Mouse (Mus musculus): ENCODE results near the gene Daam1.

Gene Daam1

DNA sequence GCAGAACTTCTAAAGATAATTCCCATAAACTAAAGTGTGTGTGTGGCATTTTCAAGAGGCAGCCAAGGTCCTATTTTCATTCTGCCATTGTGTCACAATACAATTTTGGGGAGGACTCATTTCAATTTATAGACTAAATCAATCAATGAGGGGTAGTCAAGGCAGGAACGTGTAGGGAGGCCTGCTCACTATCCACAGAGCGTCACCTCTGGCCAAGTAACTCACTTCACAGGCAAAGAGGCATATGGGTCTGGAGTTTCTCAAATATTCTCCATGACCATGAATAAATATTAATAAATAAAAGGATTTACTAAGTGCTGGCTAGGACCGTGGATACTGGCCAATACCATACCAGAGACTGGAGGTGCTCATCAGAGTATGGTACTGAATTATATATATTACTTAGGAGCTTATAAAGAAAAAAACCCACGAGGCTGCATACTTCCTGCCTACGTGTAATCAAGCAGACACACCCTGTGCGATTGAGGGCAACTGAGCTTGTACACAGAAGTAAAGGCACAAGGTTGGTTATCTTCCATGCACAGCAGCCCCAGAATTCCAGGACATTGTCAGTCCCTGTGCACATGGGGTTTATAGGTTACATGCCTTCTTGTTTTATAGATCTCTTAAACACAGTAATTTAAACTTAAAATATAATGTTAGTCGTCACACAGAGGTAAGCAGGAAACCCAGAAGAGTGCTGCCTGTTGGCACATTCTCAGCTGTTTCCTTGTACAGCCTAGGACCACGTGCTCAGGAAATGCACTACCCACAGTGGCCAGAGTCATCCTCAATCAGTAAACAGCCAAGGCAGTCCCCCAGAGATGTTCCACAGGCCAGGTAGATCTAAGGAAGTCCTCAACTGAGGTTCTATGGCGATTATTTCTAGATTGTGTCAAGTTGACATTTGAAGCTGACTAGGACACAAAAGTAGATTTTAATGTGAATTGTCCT lies 101.8 kb downstream of the Daam1 start:
- DNase-seq (ENCODE audit: low spot score in 2 of 2): peak; percentile 28 to 34

DNA sequence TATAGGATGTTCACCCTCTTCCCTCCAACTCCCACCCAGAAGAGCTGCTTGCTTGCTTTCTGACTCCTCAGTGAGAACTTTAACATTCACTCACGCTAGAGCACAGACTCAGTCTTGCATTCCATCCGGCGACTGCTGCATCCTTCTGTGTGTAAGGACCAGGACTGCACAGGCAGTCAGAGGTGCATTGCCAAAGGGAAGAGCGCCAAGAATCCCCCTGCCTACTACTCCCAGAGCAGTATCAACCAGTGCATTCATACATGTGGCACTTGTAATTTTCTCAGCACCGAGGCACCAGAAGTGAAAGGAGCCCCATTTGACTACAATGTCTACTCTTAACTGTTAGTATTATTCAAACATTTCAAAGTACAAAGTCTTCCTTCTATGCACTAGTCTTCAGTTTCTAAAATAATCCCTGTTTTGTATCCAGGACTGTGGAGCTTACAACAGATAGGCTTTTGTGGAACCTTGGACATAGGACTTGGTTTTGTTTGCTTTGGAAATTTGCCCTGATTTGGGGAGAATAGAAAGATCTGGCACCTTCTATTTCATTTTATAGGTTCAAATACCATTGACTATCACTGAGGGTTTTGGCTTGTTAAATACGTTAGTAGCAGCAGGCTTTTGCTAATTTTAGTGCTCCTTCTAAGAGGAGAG lies 103.2 kb downstream of the Daam1 start:
- DNase-seq (ENCODE audit: low spot score in 2 of 2): no peak

DNA sequence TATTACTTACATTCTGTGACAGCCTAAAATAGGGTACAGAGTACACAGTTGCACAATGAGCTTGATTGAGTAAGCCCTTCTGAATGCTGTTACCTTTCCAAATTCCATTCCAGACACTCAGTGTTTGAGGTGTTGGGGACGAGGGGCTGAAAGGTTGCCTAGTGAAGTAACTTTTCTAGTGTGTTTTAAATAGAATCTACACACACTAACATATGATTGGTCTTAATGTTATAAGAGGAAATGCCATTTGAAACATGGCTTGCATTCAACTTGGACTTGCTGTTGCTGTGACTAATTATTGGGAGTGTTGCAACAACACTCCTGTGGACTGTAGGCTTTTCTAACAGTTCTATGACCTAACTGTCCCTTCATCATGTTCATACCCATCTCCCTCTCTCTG lies 105.8 kb downstream of the Daam1 start:
- DNase-seq (ENCODE audit: low spot score in 2 of 2): no peak

DNA sequence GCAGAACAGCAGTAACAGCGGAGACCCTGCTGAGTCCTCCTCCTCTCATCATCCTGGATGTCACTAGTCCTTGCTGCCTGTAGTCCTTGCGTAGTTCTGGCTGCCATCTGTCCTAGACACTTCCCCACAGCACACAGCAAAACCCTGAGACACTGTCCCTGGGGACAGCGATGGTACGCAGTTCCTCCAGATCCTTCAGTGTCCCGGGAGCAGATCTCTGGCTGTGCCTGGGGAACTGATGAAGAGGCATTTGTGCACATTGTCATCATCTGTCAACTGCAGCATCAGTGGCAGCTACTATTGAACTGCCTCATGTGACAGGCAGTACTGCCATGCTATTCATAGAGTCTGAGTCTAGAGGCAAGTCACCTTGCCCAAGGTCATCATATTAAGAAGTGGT lies 107.6 kb downstream of the Daam1 start:
- DNase-seq (ENCODE audit: low spot score in 2 of 2): no peak

DNA sequence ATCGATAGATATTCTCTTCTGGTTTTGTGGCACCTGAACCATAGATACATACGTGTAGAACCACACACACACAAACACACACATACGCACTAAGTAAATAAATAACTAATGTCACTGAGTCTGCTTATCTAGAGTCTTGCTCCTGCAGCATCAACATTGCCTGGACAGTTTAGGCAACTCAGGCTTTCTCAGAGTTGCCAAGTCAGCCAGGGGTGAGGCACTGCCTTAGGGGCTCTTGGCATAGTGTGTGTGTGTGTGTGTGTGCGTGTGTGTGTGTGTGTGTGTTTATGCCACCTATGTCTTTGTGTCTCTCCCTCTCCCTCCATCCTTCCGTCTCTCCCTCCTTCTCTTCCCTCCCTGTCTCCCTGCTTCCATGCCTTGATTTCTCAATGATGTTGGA lies 110.4 kb downstream of the Daam1 start:
- no peak for DNase-seq (ENCODE audit: low spot score in 2 of 2)

DNA sequence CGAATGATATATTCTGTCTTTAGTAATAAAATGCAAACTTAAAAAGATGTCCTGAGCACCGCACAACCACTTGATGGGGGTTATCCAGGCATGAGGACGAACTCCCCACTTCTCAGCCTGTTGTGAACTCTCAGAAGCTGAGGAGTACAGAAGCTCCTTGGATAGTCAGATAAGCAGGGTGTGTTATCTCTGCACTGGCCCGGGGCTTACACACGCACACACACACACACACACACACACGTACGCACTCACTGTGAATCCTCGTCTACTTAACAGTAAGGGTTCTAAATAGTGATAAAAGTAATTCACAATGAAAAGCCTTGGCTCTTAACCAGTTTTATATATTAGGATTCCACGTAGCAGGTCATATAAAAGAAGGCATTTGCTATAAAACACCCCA lies 112.2 kb downstream of the Daam1 start:
- no peak for DNase-seq (ENCODE audit: low spot score in 2 of 2)

DNA sequence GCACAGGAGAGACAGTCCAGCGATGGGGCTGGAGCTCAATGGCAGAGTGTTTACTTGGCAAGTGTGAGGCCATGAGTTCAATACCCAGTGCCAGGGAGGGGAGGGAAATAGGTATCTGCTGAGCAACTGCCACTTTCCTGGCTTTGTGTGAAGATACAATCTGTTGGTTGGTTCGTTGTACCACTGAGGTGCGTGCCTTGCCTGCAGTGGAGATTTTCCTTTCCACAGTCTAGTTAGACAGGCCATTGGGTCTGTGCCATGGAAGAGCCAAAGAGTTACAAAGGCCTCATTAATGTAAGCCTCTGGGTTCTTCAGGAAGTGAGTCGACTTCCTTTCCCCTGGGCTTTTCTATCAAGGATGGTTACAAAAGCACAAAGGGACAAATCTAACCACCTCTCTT lies 112.8 kb downstream of the Daam1 start:
- DNase-seq (ENCODE audit: low spot score in 2 of 2): no peak

DNA sequence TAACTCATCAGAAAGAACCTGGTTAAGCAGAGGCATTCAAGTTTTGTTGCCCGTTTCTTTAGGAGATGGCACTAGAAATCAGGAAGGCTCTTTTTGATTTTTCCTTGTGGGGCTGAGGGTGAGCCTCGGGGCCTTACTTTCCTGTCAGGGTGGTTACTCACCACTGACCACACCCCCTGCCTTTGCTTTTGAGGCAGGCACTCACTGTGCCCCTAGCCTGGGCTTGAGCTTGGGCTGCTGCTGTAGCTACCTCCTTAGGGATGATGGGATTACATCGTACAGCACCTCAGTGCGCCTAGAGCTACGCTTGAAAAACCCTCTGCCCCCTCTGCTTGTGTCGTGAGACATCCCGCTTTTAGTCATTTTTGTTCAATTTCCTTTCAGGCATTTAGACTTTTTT lies 115.0 kb downstream of the Daam1 start:
- no peak for DNase-seq (ENCODE audit: low spot score in 2 of 2)

DNA sequence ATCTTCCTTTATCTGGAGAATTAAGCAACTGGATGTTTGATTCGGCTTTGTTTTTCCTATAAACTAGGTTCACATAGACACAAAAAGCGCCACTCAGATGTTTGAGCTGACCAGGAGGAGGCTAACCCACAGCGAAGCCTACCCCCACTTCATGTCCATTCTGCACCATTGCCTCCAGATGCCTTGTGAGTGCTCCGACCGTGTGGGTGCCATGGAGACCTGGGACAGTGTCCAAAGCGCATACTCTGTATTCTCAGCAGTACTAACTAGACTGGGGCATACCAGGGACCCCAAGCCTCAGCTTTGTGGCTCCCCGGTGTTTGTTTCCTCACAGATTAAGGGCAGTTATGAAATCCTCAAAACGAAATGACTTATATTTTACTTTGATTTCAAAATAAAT lies 115.6 kb downstream of the Daam1 start:
- no peak for DNase-seq (ENCODE audit: low spot score in 2 of 2)

DNA sequence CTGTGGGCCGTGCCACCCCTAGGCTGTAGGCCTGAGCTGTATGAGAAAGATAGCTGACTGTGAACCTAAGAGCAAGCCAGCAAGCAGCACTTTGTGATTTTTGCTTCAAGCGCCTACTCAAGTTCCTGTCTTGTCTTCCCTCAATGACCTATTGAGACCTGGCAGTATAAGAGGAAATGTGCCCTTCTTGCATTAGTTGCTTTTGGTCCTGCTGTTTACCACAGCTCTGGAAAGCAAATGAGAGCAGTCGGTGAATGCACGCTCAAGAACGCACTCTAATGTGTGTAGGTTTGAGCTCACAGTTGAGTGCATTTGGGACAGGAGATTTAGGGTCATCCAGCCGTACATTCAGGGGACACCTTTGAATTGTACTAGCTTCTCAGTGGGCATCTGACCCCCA lies 118.1 kb downstream of the Daam1 start:
- DNase-seq (ENCODE audit: low spot score in 2 of 2): no peak

DNA sequence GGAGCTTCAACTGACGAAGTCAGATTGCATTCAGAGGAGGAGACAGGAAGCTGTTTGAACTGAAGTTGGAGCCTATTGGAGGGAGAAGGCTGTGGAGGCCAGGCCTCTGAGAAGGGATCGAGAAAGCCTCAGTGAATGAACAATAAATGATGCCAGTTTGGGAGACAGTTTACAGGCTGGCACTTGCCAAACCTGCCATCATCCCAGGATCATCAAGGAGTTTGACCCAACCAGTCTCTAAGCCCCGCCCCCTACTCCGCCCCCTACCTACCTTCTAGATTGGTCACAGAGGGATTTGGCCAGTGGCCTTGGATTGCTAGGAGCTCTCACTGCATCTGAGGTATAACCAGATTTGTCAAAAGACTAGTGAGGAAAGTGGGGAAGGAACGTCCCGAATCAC lies 118.7 kb downstream of the Daam1 start:
- no peak for DNase-seq (ENCODE audit: low spot score in 2 of 2)

DNA sequence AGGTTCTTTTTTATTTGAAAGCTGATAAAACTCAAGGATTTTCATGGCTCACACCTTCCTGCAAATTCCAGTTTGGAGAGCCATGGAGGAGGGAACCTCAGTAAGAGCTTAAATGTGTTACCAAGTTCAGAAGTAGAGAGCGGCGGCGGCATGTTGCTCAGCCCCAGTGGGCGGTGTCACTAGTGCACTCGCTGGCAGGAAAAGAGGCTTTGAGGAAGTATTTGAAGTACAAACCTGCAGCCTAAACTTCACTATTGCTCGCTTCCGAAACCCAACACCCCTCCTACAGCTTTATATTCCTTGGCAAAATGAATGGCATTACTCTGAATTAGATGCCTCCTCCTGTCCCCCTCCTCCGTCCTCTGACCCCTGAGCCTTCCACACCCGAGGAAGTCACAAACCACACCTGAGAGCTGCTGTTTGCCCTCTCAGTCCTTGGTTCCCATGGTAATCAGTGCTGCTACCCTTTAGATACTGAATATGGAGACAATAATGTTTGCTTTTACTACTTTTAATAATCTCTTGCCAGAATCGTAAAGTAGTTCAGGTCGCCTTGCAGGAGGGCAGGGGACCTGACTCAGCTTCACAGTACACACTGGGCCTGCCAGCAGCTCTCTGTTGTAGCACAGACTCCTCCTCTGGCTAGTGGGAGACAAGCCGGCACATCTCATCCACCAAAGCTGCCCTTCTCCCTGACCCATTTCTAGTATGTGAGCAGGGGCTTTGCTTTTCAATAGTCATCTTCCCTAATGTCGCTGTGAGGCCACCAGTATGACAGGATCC lies 119.4 kb downstream of the Daam1 start:
- no peak for DNase-seq (ENCODE audit: low spot score in 2 of 2)

DNA sequence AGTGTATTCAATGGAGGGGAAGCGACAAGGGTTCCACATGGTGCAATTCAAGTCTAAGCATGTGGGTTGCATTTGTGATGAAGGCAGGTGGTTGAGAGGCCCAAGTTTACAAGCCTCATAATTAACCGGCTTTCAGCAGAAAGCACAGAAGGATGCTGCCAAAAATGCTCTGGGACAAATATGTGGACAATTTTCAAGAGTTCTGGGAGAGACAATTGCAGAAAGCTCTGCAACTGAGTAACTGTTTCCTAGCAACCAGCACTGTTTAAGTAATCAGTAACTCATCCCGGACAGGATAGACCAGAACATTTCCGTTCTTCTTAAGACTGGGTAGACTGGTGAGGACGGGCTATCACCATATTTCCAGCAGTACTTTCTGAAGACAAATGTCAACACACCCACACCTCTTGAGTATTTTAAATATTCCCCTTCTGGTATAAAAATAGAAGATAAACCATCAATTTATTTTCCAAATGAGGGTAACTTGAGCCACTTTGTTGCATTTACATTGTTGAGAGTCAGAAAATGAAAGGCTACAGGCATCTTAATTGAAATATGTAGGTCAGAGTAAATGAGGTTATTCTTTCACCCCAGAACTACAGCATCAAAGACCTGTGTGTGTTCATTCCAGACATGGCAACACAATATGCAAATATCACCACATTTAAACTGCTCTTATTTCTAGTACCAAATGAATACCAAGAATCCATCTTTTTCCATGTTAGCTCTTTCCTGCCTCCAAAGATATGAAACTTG lies 123.5 kb downstream of the Daam1 start:
- no peak for DNase-seq (ENCODE audit: low spot score in 2 of 2)

DNA sequence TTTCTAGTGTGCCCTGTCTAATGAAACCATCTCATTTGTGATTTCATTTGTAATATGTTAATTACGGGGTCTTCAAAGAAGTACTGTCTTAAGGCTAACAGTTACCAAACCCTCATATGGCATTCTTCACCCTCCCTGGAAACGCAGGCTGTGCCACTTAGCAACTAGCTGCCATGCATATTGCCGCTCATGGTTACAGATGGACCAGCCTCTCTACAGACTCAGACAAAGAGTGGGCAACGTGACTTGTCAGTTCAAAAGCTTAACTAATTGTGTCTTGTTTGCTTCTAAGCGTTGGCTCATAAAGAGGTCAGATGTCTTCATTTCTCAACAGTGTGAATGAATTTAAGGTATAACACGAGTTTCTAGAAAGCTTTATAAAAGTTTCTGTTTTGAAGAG lies 126.1 kb downstream of the Daam1 start:
- no peak for DNase-seq (ENCODE audit: low spot score in 2 of 2)

DNA sequence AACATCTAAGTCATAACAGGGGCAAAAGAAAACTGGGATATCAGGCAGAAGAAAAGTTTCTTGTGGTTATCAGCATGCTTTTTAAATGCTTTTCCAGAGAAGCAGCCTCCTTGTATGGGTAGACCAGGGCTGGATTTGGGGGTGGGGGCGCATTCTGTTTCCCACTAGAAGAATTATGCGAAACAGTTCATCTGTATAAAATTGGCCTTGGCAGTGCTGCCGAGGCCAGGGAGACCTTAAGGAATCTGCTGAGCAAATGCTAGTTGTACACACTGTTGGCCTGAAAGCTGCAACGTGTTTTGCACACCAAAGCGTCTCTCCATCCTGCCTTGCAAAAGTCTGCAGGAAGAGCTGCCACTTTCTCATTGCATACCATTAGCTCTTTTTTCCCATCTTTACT lies 126.6 kb downstream of the Daam1 start:
- DNase-seq (ENCODE audit: low spot score in 2 of 2): no peak

DNA sequence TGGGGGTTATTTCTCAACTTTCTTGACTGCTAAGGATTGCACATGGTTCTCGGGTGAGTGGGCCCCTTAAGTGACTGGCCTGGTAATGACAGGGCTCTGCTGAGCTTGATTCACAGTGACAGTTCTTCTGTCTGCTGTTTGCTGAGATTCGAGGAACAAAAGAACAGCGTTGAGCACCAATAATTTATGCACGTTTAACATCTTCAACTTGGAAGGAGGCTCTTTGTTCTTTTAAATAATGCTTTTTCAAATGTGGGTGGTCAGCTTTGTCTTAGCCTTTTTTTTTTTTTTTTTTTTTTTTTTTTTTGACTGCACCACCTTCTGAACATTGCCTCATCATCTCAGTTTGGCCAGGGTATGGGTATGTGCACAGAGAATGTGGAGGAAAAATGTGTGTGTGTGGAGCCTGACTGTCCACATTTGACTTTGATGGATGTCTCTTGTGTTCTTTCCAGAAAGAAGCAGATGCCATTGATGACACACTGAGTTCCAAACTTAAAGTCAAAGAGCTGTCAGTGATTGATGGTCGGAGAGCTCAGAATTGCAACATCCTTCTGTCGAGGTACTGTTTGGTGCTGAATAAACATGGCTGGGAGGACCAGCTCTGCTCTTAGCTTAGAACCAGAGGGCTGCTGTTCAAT lies 128.6 kb downstream of the Daam1 start:
- DNase-seq (ENCODE audit: low spot score in 2 of 2): no peak

DNA sequence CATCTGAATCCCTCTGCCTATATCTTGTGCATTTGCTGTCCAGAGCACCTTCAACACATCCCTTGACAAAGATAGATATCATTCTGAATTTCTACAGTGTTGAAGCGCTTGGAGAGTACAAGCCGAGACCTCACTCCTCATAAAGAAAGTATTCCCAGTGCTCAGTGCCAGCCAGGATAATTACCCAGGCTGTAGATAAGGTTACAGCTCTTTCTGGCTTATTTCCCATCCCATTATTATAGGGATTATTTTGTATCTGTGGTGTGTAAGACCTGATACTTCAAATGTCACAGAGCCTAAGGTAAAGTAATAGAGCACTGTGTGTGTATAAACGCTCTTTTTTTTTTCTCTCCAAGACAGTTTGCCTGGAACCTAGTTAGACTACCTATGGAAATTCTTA lies 130.8 kb downstream of the Daam1 start:
- no peak for DNase-seq (ENCODE audit: low spot score in 2 of 2)

DNA sequence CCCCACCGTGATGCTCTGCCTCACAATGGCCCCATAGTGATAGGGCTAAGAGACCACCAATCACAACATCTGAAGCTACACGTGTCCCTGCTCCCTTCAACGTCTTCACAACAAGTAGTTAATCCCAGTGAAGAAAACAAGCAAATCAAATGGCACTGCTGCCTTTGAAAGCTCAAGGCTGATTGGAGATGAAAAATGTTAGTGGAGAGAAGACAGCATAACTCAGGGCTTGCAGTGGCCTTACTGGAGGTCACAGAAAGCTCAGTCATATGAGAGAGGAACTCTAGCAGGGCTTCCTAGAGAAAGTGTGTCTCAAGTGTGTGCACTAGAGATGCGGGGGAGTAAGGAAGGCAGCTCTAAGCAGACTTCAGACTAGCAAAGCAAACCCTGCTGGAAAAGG lies 131.7 kb downstream of the Daam1 start:
- DNase-seq (ENCODE audit: low spot score in 2 of 2): no peak

DNA sequence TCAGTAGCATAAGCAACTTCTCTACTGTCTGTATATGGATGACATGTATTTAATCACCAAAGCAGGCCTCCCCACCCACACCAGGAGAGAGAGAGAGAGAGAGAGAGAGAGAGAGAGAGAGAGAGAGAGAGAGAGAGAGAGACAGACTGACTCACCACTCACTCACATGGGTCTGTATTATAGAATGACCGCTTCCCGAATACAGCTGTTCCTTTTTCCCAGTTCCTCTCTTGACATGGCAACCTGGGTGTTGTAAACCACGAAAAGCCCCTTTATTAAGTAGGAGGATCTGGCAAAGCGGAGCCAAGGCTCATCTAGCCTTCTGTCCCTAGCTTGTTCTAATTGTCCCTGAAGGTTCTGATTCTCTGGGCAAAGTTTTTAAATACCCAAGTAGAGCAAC lies 137.7 kb downstream of the Daam1 start:
- no peak for DNase-seq (ENCODE audit: low spot score in 2 of 2)

DNA sequence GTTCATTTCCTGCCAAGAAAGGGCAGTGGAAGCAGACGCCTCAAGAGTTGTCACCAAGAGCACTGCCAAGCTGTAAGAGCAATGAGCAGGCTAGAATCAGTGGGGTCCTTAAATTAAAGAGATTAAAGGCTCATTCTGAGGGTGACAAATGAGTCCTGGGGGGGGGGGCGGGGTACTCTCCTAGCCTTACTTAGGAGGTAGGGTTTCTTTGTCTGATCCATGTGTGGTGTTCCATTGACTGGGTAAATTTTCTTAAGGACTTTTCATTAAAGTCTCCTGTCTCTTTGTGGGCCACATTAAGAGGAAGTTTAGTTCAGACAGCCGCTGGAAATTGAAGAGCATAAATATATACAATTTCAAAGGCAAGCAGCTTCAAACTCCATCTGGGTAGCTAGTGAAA lies 138.1 kb downstream of the Daam1 start:
- no peak for DNase-seq (ENCODE audit: low spot score in 2 of 2)

DNA sequence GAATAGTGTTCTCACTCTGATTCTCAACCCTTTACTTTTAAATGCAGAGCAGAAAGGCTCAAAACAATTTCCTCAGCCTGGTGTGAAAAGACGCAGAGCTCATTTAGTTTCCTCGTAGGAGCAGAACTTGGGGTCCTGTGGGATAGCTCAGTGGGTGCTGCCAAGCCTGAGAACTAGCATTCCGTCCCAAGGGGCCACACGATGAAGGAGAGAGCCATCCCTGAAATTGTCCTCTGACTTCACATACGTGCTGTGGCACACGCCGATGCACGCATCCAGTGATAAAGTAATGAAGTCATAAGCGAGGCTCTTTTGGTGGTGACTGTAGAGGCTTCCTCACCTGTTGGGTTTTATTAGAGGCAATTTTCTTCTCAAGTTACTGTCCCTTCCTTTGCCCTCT lies 138.6 kb downstream of the Daam1 start:
- no peak for DNase-seq (ENCODE audit: low spot score in 2 of 2)

Measured in thymus, postnatal 10 days (tissue).